Mouse (Mus musculus) common myeloid progenitor, adult 5-6 weeks (primary cell): ENCODE results near the gene Ckmt2. TPM values are rescaled to one million over a fixed set of nuclear protein-coding genes. Genes with fewer than 3 reads are reported as not detected.

Source experiments
- ATAC-seq: replicated peaks from 2 replicates; pipeline ENCODE4 v1.8.0; 2016; ENCODE audit warnings: low read depth, mild to moderate bottlenecking, moderate TSS enrichment, inconsistent platforms; ENCODE audit not compliant: poor library complexity, severe bottlenecking
- total RNA-seq: library from RNA; stranded (forward); fragments of 200-1000, 187-1606 nt; gene quantifications from 2 replicates; pipeline ENCODE4 v1.2.3, GENCODE M21; 2017

Gene Ckmt2
- total RNA-seq = not detected in 2 replicates

DNA sequence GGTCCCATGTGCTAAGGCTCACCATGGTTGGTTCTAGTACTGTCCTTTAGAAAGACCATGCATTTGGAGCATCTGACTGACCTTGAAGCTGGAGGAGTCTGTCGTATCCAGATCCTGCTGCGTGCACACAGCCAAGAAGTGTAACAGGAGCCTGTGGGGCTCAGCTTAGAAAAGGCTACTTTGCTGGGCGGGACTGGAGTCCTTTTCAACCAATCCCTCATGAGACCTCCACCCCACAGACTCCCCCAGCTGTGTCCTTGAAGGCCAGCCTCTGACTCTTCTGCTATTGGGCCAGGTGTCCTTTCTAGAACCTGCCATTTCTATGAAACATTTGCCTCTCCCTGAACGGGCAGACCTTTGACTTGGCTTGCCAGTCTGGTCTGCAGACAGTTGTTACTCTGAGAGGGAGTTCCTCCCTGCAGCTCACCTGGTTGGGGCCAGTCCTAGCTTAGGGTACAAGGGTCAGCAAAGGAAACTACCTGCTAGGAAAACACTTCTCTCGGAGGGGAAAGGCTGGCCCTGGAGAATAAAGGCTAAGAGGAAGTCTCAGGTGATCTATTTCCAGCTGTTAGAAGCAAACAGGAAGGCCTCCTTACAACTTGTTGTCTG is at the start of gene Ckmt2:
Gene Ckmt2 (minus strand): TSS at position 145 of the 609 bp plus-strand sequence.
- no peak for ATAC-seq

DNA sequence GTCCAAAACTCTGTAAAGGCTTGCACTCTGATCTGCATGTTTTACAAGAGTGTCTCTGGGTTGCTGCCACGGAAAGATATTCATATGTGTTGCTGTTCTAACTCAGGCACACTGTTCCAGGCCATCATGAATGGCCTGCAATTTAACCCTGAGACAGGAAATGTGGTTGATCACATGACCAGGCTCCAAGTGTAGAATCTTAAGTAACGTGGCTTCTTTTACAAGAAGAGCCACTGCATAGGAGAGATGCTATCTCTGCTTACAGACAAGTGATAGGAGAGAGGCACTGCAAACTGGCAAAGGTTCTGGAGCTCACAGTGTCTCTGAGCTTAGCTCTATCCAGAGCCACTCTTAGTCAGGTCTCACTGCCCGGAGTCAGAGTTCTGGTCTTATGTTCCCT is 44.3 kb upstream of the Ckmt2 start:
- no peak for ATAC-seq

- no peak for ATAC-seq
Measured at GRCm38 (mm10) chr13:91918764-91919163, 42.1 kb upstream of the Ckmt2 start.

DNA sequence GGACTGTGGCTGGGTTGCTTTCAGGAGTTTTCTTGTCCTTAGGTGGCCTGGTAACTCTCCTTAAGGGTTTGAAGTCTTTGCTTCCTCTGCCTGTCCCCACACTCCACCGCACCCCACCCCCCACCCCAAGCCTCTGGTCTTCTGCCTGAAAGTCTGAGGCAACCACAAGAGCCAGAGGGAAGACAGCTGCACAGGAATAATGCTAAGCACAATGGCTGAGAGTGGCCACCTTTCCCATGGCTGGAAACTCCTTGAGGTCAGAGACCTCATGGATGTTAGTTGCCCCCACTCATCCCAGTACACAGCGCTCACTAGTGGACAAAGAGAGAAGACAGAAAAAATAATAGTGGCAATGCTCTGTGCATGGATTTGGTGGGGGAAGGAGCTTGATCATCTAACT is 41.1 kb upstream of the Ckmt2 start:
- ATAC-seq = no peak

DNA sequence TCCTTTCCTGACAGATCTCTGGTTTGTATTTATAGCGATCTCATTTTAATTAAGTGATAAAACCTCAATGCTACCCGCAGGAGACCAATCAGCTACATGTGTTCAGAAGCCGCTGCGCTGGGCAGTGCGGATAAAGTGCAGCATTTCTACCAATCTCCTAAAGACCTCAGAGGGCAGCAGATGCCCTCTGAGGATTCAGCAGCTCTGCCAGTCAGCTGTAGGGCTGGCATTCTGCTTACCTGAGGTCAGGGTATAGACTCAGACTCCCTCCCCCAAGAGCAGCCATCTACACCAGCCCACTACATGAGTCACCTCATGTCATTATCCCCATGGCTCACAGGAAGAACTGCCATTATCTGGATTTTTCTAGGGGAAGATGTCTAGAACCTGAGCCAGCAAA is 39.6 kb upstream of the Ckmt2 start:
- no peak for ATAC-seq

- no peak for ATAC-seq
Measured at GRCm38 (mm10) chr13:91915582-91916239, 39.0 kb upstream of the Ckmt2 start.

- peak; percentile 91 for ATAC-seq
Measured at GRCm38 (mm10) chr13:91915192-91915581, 38.5 kb upstream of the Ckmt2 start.

GRCm38 (mm10) chr13:91911652-91912051 is 35.0 kb upstream of the Ckmt2 start:
- 0 out of 2 replicates have a peak, but pooled peaks have one; percentile 6 for ATAC-seq

DNA sequence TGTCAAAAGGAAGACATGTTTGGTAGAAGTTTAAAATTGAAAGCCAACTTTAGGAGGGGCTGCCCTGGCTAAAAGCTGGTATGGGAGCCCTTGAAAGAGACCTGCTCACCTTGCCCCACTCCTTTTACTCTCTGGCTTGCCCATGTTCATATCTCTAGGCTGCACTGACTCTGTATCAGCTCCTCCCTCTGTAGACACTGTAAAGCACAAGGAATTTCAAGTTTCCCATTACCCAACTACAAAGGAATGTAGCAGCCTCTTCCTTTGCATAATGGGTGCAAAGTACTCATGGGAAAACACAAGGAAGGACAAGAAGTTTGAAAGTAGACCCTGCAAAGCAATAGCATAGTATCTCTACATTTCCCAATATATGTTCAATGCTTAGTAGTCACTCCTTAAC is 34.5 kb upstream of the Ckmt2 start:
- ATAC-seq = no peak

- peak; percentile 98 for ATAC-seq
Measured at GRCm38 (mm10) chr13:91908202-91908980, 31.7 kb upstream of the Ckmt2 start.

GRCm38 (mm10) chr13:91906338-91906737 is 29.7 kb upstream of the Ckmt2 start:
- ATAC-seq = no peak

GRCm38 (mm10) chr13:91896476-91896875 is 19.8 kb upstream of the Ckmt2 start:
- no peak for ATAC-seq

DNA sequence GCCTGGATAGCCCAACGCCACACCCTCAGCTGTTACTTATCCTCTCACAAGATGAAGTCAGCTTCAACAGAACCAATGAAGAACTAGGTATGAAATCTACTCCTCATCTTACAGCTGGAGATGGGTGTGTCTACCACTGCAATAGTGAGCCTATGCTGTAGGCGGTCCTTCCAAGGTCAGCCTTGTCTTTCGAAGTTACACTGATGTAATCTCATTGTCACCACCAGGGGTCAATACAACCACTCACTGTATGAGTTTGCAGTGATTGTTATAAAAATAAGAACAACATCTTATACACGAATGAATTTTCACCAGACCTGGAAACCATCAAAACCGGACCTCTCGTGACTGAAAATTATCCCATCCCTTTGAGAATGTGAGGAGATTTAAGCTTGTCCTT is 16.4 kb upstream of the Ckmt2 start:
- ATAC-seq = peak; percentile 90

- no peak for ATAC-seq
Measured at GRCm38 (mm10) chr13:91890031-91890619, 13.4 kb upstream of the Ckmt2 start.

- no peak for ATAC-seq
Measured at GRCm38 (mm10) chr13:91884714-91885386, 8.2 kb upstream of the Ckmt2 start.

GRCm38 (mm10) chr13:91881837-91882480 is 5.3 kb upstream of the Ckmt2 start:
- ATAC-seq = peak; percentile 77

GRCm38 (mm10) chr13:91880256-91880655 is 3.6 kb upstream of the Ckmt2 start:
- no peak for ATAC-seq

DNA sequence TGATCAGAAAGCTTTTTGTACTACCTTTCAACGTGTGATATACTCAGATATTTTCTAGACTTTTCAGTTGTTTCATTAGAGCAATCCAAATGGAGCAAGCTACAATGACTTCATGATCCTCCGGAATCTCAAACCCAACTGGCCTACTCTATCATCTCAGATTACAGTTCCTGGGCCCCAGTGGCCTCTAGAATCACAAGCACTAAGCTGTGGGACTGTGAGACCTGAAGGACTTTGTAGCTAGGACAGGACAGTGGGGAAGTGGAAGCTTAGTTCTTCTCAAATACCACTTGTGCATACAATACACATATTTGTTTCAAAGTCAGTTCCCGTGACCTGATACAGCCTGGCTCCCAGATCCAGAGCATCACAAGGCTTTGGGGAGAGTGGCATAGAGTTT is 1.3 kb upstream of the Ckmt2 start:
- ATAC-seq = no peak

DNA sequence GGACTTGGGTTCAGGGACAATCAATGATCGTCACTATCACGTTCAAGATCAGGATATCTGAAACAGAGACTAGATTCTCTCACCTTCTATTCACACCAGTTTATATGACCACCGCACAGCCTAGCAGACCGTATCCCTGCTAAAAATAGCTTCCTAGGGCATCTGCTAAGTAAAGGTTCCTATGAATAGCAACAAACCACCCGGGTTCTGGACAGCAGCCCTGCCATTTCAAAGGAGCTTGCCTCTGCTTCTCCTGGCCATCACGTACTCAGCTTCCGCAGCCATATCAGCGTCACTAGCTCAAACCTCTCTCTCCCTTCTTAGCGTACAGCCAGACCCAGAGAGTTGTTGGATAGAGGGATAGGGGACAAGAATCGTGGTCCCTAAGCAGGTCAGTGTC is 665 bp upstream of the Ckmt2 start:
- ATAC-seq = no peak

GRCm38 (mm10) chr13:91875581-91875980 is 1.1 kb downstream of the Ckmt2 start:
- no peak for ATAC-seq
